Mouse (Mus musculus): ENCODE data around the gene Gm20388.

DNA sequence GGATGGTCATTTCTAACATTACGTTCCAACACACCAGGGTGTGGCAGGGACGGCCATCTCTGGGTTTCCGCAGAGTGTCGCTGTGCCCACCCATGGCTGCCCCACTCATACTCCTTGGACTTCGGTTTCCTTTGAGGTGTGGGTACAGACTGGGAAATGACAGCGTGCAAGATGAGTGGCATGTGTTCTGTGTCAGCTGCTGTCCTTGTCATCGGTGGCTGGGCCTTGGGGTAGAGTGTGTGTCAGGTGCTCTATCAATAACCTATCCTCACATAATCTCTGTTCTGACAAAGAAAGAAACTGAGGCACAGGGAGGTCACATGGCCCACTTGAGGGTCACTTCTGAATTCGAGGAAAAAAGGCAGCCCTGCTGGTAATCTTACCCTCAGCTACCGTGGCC lies 2726.6 kb downstream of the Gm20388 start:
- no peak for TF ChIP-seq CTCF (conservative IDR thresholded peaks at IDR 0.05; ENCODE audit: insufficient read depth, insufficient read length, low read depth, low read length)
- TF ChIP-seq POLR2A (IDR thresholded peaks at IDR 0.05; ENCODE audit: low read depth, low read length), result no peak

Data from kidney, adult 2 months (tissue).